Mouse (Mus musculus): ENCODE measurements around the gene Unc93b1. TPM values are rescaled to one million over a fixed set of nuclear protein-coding genes. Genes with fewer than 3 reads are reported as not detected.
A peak's percentile ranks its signal among the peaks of the same experiment; 100 is the strongest.

Gene Unc93b1
- polyA plus RNA-seq (2014; fragmentation: Nextera tagmentation; extraction: Ambion mirVana), result 7.0 and 12.4 TPM in 2 replicates

DNA sequence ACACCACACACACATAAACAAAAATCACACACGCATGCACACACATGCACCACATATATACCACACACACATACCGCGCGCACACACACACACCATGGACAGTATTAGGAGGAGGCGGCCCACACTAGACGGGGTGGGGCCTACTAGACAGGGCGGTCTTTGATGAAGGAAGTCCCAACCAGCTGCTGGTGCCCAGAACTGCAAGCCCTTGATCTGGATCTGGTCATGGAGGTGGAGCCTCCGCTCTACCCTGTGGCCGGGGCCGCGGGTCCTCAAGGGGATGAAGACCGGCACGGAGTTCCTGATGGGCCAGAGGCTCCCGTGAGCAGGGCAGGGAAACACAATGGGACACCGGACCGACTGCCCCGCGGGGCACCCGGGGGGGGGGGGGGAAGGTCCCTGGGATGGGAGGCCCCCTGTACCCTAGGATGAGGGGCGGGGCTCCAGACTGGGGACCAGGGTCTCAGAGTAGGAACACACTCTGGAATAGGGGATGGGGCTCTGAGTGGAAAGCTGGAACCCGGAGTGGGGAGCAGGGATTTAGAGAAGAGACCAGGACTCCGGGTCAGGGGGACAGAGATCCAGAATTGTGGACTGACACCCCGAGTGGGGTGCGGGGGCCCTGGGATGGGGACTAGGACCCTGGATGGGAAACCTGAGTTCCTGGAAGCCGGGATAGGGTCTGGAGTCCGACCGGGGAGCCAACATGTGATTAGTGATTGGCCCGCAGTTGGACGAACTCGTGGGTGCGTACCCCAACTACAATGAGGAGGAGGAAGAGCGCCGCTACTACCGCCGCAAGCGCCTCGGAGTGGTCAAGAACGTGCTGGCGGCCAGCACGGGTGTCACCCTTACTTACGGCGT lies at the start of gene Unc93b1:
Gene Unc93b1 (plus strand): TSS at position 155 of the 864 bp plus-strand sequence.
- 7% methylated on average over 42 of the region's 42 CpGs for WGBS
- no peaks in the 10 kb centered on the region for H3K27me3 ChIP-seq (ENCODE audit: control insufficient read depth, insufficient read depth, low read length)
- peaks cover 8% of the 10 kb centered on the region; the same call in 1 of the 2 replicates for H3K4me1 ChIP-seq (ENCODE audit: control insufficient read depth, insufficient read depth, low read length)
- no peaks in the 10 kb centered on the region for H3K9me3 ChIP-seq (ENCODE audit: control insufficient read depth, low read length)
- no peak within 1 kb of the TSS for H3K27ac ChIP-seq (ENCODE audit: low read depth, low read length)
- peak within 1 kb of the TSS; percentile 89 for H3K4me2 ChIP-seq (replicated peaks; ENCODE audit: low read depth, low read length)
- peak; percentile 91 for ATAC-seq (ENCODE audit: low FRiP score, low TSS enrichment)
- peak within 1 kb of the TSS; percentile 59 for H3K9ac ChIP-seq (ENCODE audit: low read depth, low read length)
- H3K36me3 ChIP-seq (ENCODE audit: control insufficient read depth, insufficient read depth, low read length), result no peaks in the 10 kb centered on the region
- H3K4me3 ChIP-seq (ENCODE audit: low read length), result peak within 1 kb of the TSS; percentile 50

DNA sequence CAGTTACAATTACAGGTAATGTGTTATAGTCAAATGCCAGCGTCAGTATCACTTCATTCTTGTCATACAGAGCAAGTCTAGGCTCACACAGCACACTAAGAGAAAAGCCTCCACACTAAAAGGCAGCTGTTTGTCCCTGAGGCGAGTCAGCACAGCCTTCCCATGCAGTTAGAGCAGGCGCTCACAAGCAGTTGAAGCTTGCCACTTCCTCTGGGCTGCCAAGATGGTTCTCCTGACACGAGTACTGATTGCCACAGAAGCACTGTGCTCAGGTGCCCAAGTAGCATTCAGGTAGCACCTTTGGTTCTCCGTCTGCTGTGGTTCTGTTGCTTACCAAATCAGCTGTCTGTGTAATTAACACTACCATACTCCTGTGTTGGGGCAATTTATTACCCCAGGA lies 45.9 kb upstream of the Unc93b1 start:
- H3K27ac ChIP-seq (ENCODE audit: low read depth, low read length), result no peak overlapping the region
- no peak overlapping the region for H3K4me2 ChIP-seq (replicated peaks; ENCODE audit: low read depth, low read length)
- H3K4me3 ChIP-seq (ENCODE audit: low read length), result no peak overlapping the region
- no peaks in the 10 kb centered on the region for H3K4me1 ChIP-seq (ENCODE audit: control insufficient read depth, insufficient read depth, low read length)
- WGBS, result 90% methylated on average over 5 of the region's 5 CpGs
- H3K9me3 ChIP-seq (ENCODE audit: control insufficient read depth, low read length), result no peaks in the 10 kb centered on the region
- H3K9ac ChIP-seq (ENCODE audit: low read depth, low read length), result no peak overlapping the region
- peaks cover 82% of the 10 kb centered on the region for H3K36me3 ChIP-seq (ENCODE audit: control insufficient read depth, insufficient read depth, low read length)
- no peaks in the 10 kb centered on the region for H3K27me3 ChIP-seq (ENCODE audit: control insufficient read depth, insufficient read depth, low read length)
- ATAC-seq (ENCODE audit: low FRiP score, low TSS enrichment), result no peak

DNA sequence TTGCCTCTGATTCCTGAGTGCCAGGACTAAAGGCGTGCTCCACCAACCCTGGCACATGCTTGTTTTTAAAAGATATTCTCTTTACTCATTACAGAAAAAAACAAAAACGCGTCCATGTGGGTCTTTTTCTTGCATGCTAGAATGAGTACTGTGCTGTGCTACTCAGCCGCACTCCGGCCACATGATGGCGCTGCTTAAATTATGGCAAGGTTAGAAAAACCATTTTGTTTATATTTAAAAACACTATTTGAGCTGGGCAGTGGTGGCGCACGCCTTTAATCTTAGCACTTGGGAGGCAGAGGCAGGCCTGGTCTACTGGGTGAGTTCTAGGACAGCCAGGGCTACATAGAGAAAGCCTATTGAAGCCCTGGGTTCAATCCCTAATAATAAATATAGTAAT lies 44.8 kb upstream of the Unc93b1 start:
- Histone ChIP-seq H3K36me3 (ENCODE audit: control insufficient read depth, insufficient read depth, low read length) (peaks cover 85% of the 10 kb centered on the region), H3K4me1 (ENCODE audit: control insufficient read depth, insufficient read depth, low read length) (no peaks in the 10 kb centered on the region), H3K9me3 (ENCODE audit: control insufficient read depth, low read length) (no peaks in the 10 kb centered on the region), H3K27me3 (ENCODE audit: control insufficient read depth, insufficient read depth, low read length) (no peaks in the 10 kb centered on the region), H3K9ac (ENCODE audit: low read depth, low read length) (no peak overlapping the region), H3K4me2 (replicated peaks; ENCODE audit: low read depth, low read length) (no peak overlapping the region), H3K4me3 (ENCODE audit: low read length) (no peak overlapping the region), H3K27ac (ENCODE audit: low read depth, low read length) (no peak overlapping the region)
- no peak for ATAC-seq (ENCODE audit: low FRiP score, low TSS enrichment)
- WGBS, result 84% methylated on average over 8 of the region's 8 CpGs

DNA sequence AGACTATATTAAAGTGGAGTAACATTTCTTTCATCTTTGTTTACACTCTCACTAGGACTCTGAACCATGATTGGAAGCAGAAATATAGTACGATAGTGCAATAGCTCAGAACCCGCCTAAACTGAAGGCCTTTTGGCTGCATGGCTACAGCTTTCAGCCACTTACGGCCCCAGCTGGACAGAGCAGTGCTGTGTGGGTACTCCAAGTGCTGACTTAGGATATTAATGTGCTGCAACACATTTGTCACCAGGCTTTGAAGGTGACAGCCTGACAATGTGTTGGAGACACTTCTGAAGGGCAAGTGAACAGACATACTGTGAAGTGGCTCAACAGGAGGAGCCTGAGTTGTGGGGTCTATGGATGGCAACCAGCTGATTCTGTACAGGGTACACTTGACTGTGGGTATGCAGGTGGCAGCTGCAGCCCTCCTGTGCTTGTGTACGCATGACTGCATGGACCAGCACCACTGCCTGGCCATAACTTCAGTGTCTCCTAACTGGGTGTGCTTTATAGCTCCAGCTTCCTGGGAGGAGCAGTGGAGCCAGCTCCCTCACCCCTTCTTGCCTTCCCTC lies 41.4 kb upstream of the Unc93b1 start:
- no peak overlapping the region for H3K27ac ChIP-seq (ENCODE audit: low read depth, low read length)
- H3K4me1 ChIP-seq (ENCODE audit: control insufficient read depth, insufficient read depth, low read length), result no peaks in the 10 kb centered on the region
- no peaks in the 10 kb centered on the region for H3K9me3 ChIP-seq (ENCODE audit: control insufficient read depth, low read length)
- peaks cover 91% of the 10 kb centered on the region for H3K36me3 ChIP-seq (ENCODE audit: control insufficient read depth, insufficient read depth, low read length)
- H3K4me3 ChIP-seq (ENCODE audit: low read length), result no peak overlapping the region
- no peaks in the 10 kb centered on the region for H3K27me3 ChIP-seq (ENCODE audit: control insufficient read depth, insufficient read depth, low read length)
- ATAC-seq (ENCODE audit: low FRiP score, low TSS enrichment), result no peak
- H3K9ac ChIP-seq (ENCODE audit: low read depth, low read length), result no peak overlapping the region
- H3K4me2 ChIP-seq (replicated peaks; ENCODE audit: low read depth, low read length), result no peak overlapping the region
- 93% methylated on average over 4 of the region's 4 CpGs for WGBS

DNA sequence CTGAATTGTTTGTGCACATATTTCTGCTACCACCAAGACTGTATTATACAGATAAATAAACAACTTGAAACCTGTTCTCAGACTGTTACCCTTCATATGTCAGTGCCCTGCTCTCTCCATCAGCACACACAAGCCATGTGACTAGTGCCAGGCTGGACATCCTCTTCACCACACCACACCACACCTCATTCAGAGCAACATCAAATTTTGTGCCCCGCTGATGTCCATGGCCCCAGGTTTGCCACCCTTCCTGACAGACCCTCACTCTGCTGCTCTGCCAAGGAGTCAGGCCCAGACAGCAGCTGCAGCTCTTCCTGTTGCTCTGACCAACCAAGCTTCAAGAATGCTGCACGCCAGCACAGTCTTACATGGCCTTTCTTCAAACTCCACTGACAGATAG lies 40.7 kb upstream of the Unc93b1 start:
- no peak overlapping the region for H3K27ac ChIP-seq (ENCODE audit: low read depth, low read length)
- no peak overlapping the region for H3K4me2 ChIP-seq (replicated peaks; ENCODE audit: low read depth, low read length)
- no peak overlapping the region for H3K9ac ChIP-seq (ENCODE audit: low read depth, low read length)
- ATAC-seq (ENCODE audit: low FRiP score, low TSS enrichment), result no peak
- WGBS, result 93% methylated on average over 2 of the region's 2 CpGs
- H3K36me3 ChIP-seq (ENCODE audit: control insufficient read depth, insufficient read depth, low read length), result peaks cover 85% of the 10 kb centered on the region
- no peaks in the 10 kb centered on the region for H3K27me3 ChIP-seq (ENCODE audit: control insufficient read depth, insufficient read depth, low read length)
- no peak overlapping the region for H3K4me3 ChIP-seq (ENCODE audit: low read length)
- no peaks in the 10 kb centered on the region for H3K9me3 ChIP-seq (ENCODE audit: control insufficient read depth, low read length)
- 0 out of 2 replicates have a peak, but pooled peaks cover 2% of the 10 kb centered on the region for H3K4me1 ChIP-seq (ENCODE audit: control insufficient read depth, insufficient read depth, low read length)

DNA sequence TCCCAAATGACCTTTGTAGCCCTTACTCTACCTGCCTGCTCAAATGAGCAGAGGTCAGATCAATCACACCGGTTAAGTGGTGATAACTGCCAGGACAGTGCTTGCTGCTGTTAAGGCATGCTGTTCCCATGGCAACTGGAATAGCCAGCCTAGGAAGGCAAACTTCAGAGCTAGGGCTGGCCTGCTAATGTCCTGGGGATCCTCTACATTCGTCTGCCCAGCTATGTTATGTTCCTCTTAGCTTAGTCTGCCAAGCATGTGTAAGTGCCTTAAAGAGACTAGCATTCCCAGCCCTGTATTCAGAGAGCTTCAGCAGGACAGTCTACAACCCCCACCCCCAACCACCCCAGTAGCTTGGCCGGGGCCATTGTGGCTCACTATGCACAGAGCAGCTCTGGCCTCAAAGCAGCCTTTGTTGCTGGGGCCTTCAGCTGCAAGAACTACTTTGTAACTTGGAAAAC lies 39.8 kb upstream of the Unc93b1 start:
- Histone ChIP-seq H3K4me2 (replicated peaks; ENCODE audit: low read depth, low read length) (no peak overlapping the region), H3K27ac (ENCODE audit: low read depth, low read length) (no peak overlapping the region), H3K9me3 (ENCODE audit: control insufficient read depth, low read length) (no peaks in the 10 kb centered on the region), H3K4me3 (ENCODE audit: low read length) (no peak overlapping the region), H3K4me1 (ENCODE audit: control insufficient read depth, insufficient read depth, low read length) (0 out of 2 replicates have a peak, but pooled peaks cover 2% of the 10 kb centered on the region), H3K27me3 (ENCODE audit: control insufficient read depth, insufficient read depth, low read length) (no peaks in the 10 kb centered on the region), H3K9ac (ENCODE audit: low read depth, low read length) (no peak overlapping the region), H3K36me3 (ENCODE audit: control insufficient read depth, insufficient read depth, low read length) (peaks cover 86% of the 10 kb centered on the region)
- WGBS, result 39% methylated on average over 3 of the region's 3 CpGs
- ATAC-seq (ENCODE audit: low FRiP score, low TSS enrichment), result no peak

DNA sequence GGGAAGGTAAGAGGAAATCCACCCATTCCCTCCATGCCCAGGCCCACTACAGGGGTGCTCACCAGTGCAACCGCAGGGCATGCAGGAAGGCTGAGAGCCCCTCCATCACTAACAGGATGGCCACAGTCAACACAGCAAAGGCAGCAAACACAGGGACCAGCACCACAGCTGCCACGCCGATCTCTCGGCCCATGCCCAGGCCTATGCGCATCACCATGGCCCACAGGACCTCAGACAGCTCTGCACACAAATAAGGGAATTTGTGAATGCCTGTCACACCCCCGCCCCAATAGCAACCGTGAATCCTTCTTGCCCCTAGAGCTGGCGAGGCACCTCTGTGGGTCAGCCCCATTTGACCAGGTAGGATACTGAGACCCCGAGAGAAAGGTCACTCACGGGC lies 38.8 kb upstream of the Unc93b1 start:
- H3K9ac ChIP-seq (ENCODE audit: low read depth, low read length), result no peak overlapping the region
- H3K36me3 ChIP-seq (ENCODE audit: control insufficient read depth, insufficient read depth, low read length), result peaks cover 78% of the 10 kb centered on the region
- 90% methylated on average over 10 of the region's 10 CpGs for WGBS
- H3K4me2 ChIP-seq (replicated peaks; ENCODE audit: low read depth, low read length), result no peak overlapping the region
- H3K4me1 ChIP-seq (ENCODE audit: control insufficient read depth, insufficient read depth, low read length), result 0 out of 2 replicates have a peak, but pooled peaks cover 2% of the 10 kb centered on the region
- H3K9me3 ChIP-seq (ENCODE audit: control insufficient read depth, low read length), result no peaks in the 10 kb centered on the region
- H3K27me3 ChIP-seq (ENCODE audit: control insufficient read depth, insufficient read depth, low read length), result no peaks in the 10 kb centered on the region
- ATAC-seq (ENCODE audit: low FRiP score, low TSS enrichment), result no peak
- no peak overlapping the region for H3K27ac ChIP-seq (ENCODE audit: low read depth, low read length)
- no peak overlapping the region for H3K4me3 ChIP-seq (ENCODE audit: low read length)

DNA sequence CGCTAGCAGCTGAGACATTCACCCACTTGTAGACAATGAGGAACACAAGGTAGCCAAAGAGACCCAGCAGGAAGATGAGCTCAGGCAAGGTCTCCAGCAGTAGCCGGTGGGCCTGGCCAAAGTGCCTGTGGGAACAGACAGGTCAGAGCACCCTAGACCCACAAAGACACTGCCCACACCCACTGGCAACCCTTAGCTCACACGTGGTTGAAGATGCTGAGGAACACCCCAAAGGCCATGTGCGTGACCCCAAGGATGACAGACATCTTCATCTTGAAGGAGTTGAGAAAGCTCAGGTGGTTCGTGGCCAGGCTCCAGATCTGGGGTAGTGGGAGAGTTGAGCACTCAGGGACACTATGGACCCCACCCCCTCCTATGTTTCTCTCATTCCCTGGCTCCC lies 37.4 kb upstream of the Unc93b1 start:
- no peak overlapping the region for H3K4me3 ChIP-seq (ENCODE audit: low read length)
- H3K27me3 ChIP-seq (ENCODE audit: control insufficient read depth, insufficient read depth, low read length), result no peaks in the 10 kb centered on the region
- H3K9ac ChIP-seq (ENCODE audit: low read depth, low read length), result no peak overlapping the region
- H3K36me3 ChIP-seq (ENCODE audit: control insufficient read depth, insufficient read depth, low read length), result peaks cover 77% of the 10 kb centered on the region
- ATAC-seq (ENCODE audit: low FRiP score, low TSS enrichment), result no peak
- no peak overlapping the region for H3K27ac ChIP-seq (ENCODE audit: low read depth, low read length)
- 93% methylated on average over 5 of the region's 5 CpGs for WGBS
- H3K4me2 ChIP-seq (replicated peaks; ENCODE audit: low read depth, low read length), result no peak overlapping the region
- no peaks in the 10 kb centered on the region for H3K9me3 ChIP-seq (ENCODE audit: control insufficient read depth, low read length)
- 0 out of 2 replicates have a peak, but pooled peaks cover 2% of the 10 kb centered on the region for H3K4me1 ChIP-seq (ENCODE audit: control insufficient read depth, insufficient read depth, low read length)

DNA sequence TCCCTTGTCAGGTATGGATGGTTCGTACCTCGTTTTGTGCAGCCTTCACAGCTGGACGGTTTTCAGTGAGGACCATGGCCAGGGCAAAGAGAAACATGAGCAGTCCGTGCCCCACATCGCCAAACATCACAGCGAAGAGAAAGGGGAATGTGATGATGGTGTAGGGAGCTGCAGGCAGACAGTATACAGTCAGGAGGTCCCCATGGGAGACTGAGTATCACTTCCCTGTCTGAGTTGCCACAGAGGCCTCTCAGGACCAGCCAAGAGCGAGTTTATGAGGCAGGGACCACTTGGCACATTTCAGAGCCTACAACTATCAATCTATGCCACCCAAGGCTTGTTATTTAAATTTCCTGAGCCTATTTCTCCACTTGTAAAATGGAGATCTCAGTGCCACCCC lies 36.0 kb upstream of the Unc93b1 start:
- Histone ChIP-seq H3K9ac (ENCODE audit: low read depth, low read length) (no peak overlapping the region), H3K4me1 (ENCODE audit: control insufficient read depth, insufficient read depth, low read length) (0 out of 2 replicates have a peak, but pooled peaks cover 2% of the 10 kb centered on the region), H3K4me3 (ENCODE audit: low read length) (no peak overlapping the region), H3K27ac (ENCODE audit: low read depth, low read length) (no peak overlapping the region), H3K9me3 (ENCODE audit: control insufficient read depth, low read length) (no peaks in the 10 kb centered on the region), H3K36me3 (ENCODE audit: control insufficient read depth, insufficient read depth, low read length) (peaks cover 77% of the 10 kb centered on the region), H3K4me2 (replicated peaks; ENCODE audit: low read depth, low read length) (no peak overlapping the region), H3K27me3 (ENCODE audit: control insufficient read depth, insufficient read depth, low read length) (no peaks in the 10 kb centered on the region)
- no peak for ATAC-seq (ENCODE audit: low FRiP score, low TSS enrichment)
- WGBS, result 66% methylated on average over 7 of the region's 7 CpGs

Data from kidney, embryonic 14.5 days (tissue).